Mouse (Mus musculus) liver, embryonic 13.5 days (tissue): ENCODE measurements around the gene Nkapd1. TPM values are rescaled to one million over a fixed set of nuclear protein-coding genes. Genes with fewer than 3 reads are reported as not detected.

ENCODE experiments used
- ATAC-seq: fragments of 200-750 bp; cut with Nextera tagmentation; 2 replicates; pipeline ENCODE4 v1.8.0; 2017; ENCODE audit warnings: low read depth, mild to moderate bottlenecking, moderate number of reproducible peaks, moderate library complexity
- DNase-seq: peaks from one replicate; pipeline ENCODE4 v3.0.0; 2022
- H3K27ac ChIP-seq: fragments of 300-500 bp; sonication (generic); 2 replicates; pipeline ENCODE4 v1.5.1; 2015; ENCODE audit warnings: moderate library complexity, mild to moderate bottlenecking, inconsistent platforms
- H3K27me3 ChIP-seq: fragments of 300-500 bp; sonication (generic); 2 replicates; pipeline ENCODE4 v1.6.1; 2015; ENCODE audit warnings: mild to moderate bottlenecking, inconsistent platforms
- H3K36me3 ChIP-seq: fragments of 300-500 bp; sonication (generic); 2 replicates; pipeline ENCODE4 v1.6.1; 2015; ENCODE audit warnings: mild to moderate bottlenecking, inconsistent platforms
- H3K4me1 ChIP-seq: fragments of 300-500 bp; sonication (generic); replicated peaks from 2 replicates; pipeline ENCODE4 v1.6.1; 2015; ENCODE audit warnings: inconsistent platforms
- H3K4me2 ChIP-seq: fragments of 300-500 bp; sonication (generic); 2 replicates; pipeline ENCODE4 v1.6.1; 2015; ENCODE audit warnings: inconsistent platforms, mild to moderate bottlenecking, moderate library complexity
- H3K4me3 ChIP-seq: fragments of 300-500 bp; sonication (generic); replicated peaks from 2 replicates; pipeline ENCODE4 v1.5.1; 2015; ENCODE audit warnings: mild to moderate bottlenecking, inconsistent platforms
- H3K9ac ChIP-seq: fragments of 300-500 bp; sonication (generic); 2 replicates; pipeline ENCODE4 v1.6.1; 2015; ENCODE audit warnings: mild to moderate bottlenecking, inconsistent platforms
- H3K9me3 ChIP-seq: fragments of 300-500 bp; sonication (generic); replicated peaks from 2 replicates; pipeline ENCODE4 v1.6.1; 2016; ENCODE audit warnings: inconsistent platforms
- WGBS: fragments of 180-500 bp; shearing (Covaris S2); methylation state at CpG from one replicate; pipeline ENCODE4 v1.1.7; 2015; ENCODE audit not compliant: insufficient replicate concordance; 5-methylcytosine and 5-hydroxymethylcytosine counted together
- polyA plus RNA-seq: library from polyadenylated mRNA; unstranded; fragments of >200 nt; fragmentation: Nextera tagmentation; extraction: Ambion mirVana; gene quantifications from 2 replicates; pipeline ENCODE4 v1.2.1, GENCODE M21; 2015

Gene Nkapd1
- polyA plus RNA-seq, 1 experiment from 2014 or later = 10.4 TPM

GRCm38 (mm10) chr9:50596973-50597372, 20.3 kb downstream of the Nkapd1 start:
- 89% methylated on average over 8 of the region's 8 CpGs for WGBS
- no peaks in the 10 kb centered on the region for H3K9me3 ChIP-seq
- H3K36me3 ChIP-seq = peaks cover 58% of the 10 kb centered on the region
- H3K4me1 ChIP-seq = peaks cover 20% of the 10 kb centered on the region
- H3K9ac ChIP-seq = no peak overlapping the region
- no peak overlapping the region for H3K4me3 ChIP-seq
- DNase-seq (no peak), ATAC-seq (no peak)
- H3K27me3 ChIP-seq = no peaks in the 10 kb centered on the region
- H3K4me2 ChIP-seq = no peak overlapping the region
- no peak overlapping the region for H3K27ac ChIP-seq

GRCm38 (mm10) chr9:50594794-50595417, 22.4 kb downstream of the Nkapd1 start:
- Histone ChIP-seq H3K9ac (no peak overlapping the region), H3K9me3 (no peaks in the 10 kb centered on the region), H3K4me2 (no peak overlapping the region), H3K4me1 (peaks cover 6% of the 10 kb centered on the region; the same call in 1 of the 2 replicates), H3K27ac (peak overlapping the region; percentile 74), H3K36me3 (peaks cover 49% of the 10 kb centered on the region), H3K4me3 (no peak overlapping the region), H3K27me3 (no peaks in the 10 kb centered on the region)
- DNase-seq = no peak
- peak; percentile 62 for ATAC-seq
- WGBS = 65% methylated on average over 12 of the region's 12 CpGs

GRCm38 (mm10) chr9:50593544-50593943, 23.7 kb downstream of the Nkapd1 start:
- no peak overlapping the region for H3K4me2 ChIP-seq
- H3K9ac ChIP-seq = no peak overlapping the region
- peaks cover 38% of the 10 kb centered on the region for H3K36me3 ChIP-seq
- 60% methylated on average over 3 of the region's 3 CpGs for WGBS
- H3K4me1 ChIP-seq = peaks cover 6% of the 10 kb centered on the region; the same call in 1 of the 2 replicates
- H3K9me3 ChIP-seq = no peaks in the 10 kb centered on the region
- peak; percentile 25 for DNase-seq
- no peak for ATAC-seq
- no peaks in the 10 kb centered on the region for H3K27me3 ChIP-seq
- no peak overlapping the region for H3K4me3 ChIP-seq
- H3K27ac ChIP-seq = no peak overlapping the region

- H3K27ac ChIP-seq = no peak overlapping the region
- H3K36me3 ChIP-seq = peaks cover 32% of the 10 kb centered on the region
- no peak overlapping the region for H3K4me3 ChIP-seq
- WGBS = 80% methylated on average over 9 of the region's 9 CpGs
- H3K9ac ChIP-seq = no peak overlapping the region
- H3K4me2 ChIP-seq = no peak overlapping the region
- no peak for DNase-seq
- no peak for ATAC-seq
- H3K4me1 ChIP-seq = peaks cover 6% of the 10 kb centered on the region; the same call in 1 of the 2 replicates
- H3K27me3 ChIP-seq = no peaks in the 10 kb centered on the region
- H3K9me3 ChIP-seq = no peaks in the 10 kb centered on the region
These were observed 24.3 kb downstream of the Nkapd1 start for GRCm38 (mm10) chr9:50592955-50593354.

DNA sequence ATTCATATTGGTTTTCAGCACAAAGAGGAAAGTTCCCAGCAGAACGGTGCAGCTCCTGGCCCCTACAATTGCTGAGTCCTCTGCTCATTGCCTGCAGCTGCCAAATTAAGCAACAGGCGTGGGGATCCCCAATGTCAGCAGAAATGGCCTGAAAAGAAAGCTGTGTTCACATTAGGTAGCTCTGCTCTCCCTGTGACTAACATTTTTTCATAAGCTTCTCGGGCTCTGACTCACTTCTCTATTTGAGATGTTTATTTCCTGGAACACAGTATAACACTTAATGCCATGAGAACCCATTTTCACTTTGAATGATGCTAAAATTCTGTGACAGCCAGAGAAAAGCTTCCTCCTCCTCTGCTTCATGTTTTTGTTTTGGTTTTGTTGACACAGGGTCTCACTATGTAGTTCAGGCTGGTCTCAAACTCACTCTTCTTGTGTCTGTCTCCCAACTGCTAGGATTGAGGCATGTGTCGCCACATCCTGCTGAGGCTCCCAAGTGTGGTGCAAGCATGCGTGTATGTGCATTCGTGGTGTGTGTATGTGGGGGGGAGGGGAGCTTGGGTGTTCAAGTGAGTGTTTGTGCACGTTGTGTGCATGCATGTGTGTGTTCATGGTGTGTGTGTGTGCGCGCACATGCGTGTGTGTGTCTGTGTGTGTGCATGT, 26.3 kb downstream of the Nkapd1 start:
- DNase-seq = no peak
- ATAC-seq = no peak
- no peak overlapping the region for H3K4me3 ChIP-seq
- no peak overlapping the region for H3K27ac ChIP-seq
- no peaks in the 10 kb centered on the region for H3K27me3 ChIP-seq
- peaks cover 14% of the 10 kb centered on the region for H3K36me3 ChIP-seq
- H3K9ac ChIP-seq = no peak overlapping the region
- 56% methylated on average over 10 of the region's 10 CpGs for WGBS
- peaks cover 15% of the 10 kb centered on the region; the same call in 1 of the 2 replicates for H3K4me1 ChIP-seq
- no peak overlapping the region for H3K4me2 ChIP-seq
- no peaks in the 10 kb centered on the region for H3K9me3 ChIP-seq

- ATAC-seq (no peak), DNase-seq (no peak)
- Histone ChIP-seq H3K4me2 (no peak overlapping the region), H3K27me3 (no peaks in the 10 kb centered on the region), H3K4me3 (no peak overlapping the region), H3K27ac (no peak overlapping the region), H3K4me1 (peaks cover 15% of the 10 kb centered on the region; the same call in 1 of the 2 replicates), H3K9me3 (no peaks in the 10 kb centered on the region), H3K9ac (no peak overlapping the region), H3K36me3 (no peaks in the 10 kb centered on the region)
- 53% methylated on average over 4 of the region's 4 CpGs for WGBS
These were observed 30.3 kb downstream of the Nkapd1 start for GRCm38 (mm10) chr9:50586955-50587354.

DNA sequence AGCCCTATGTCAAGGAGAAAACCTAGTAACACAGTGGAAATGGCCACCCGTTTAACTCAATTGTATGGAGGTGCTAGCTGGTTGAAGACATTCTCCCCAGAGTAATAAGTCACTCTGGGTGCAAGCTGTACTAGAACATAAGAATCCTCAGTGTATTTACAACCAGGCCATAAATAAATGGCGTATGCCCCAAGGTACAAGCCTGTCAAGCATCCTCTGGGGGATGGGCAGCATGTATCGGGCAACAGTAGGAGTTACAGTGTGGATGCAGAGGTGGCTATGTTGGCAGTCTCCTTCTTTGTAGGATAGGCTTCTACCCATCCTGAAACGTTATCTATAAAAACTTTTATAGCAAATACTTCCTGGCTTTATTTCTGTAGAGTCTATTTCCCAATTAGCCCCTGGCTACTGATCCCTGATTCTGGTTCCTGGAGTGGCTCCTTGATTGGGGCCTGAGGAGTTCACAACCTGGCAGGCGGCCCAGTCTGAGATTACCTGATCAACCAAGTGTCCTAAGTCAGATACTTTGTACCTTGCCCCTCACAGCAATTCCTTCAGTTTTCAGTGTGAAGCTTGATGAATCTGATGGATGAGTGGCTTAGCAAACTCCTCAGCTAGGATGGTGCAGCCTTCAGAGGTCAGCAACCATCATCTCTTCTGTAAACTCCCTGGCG, 32.0 kb downstream of the Nkapd1 start:
- no peak for ATAC-seq

GRCm38 (mm10) chr9:50580370-50580769, 36.9 kb downstream of the Nkapd1 start:
- no peaks in the 10 kb centered on the region for H3K9me3 ChIP-seq
- WGBS = 33% methylated on average over 4 of the region's 4 CpGs
- no peak overlapping the region for H3K27ac ChIP-seq
- DNase-seq = no peak
- no peaks in the 10 kb centered on the region for H3K4me1 ChIP-seq
- ATAC-seq = no peak
- H3K27me3 ChIP-seq = no peaks in the 10 kb centered on the region
- no peak overlapping the region for H3K4me3 ChIP-seq
- no peak overlapping the region for H3K9ac ChIP-seq
- no peak overlapping the region for H3K4me2 ChIP-seq
- no peaks in the 10 kb centered on the region for H3K36me3 ChIP-seq

More for the DNA sequence above, 32.0 kb downstream of the Nkapd1 start:
- Histone ChIP-seq H3K9ac (no peak overlapping the region), H3K9me3 (no peaks in the 10 kb centered on the region), H3K4me1 (0 out of 2 replicates have a peak, but pooled peaks cover 10% of the 10 kb centered on the region), H3K27me3 (no peaks in the 10 kb centered on the region), H3K27ac (no peak overlapping the region), H3K4me3 (no peak overlapping the region), H3K4me2 (no peak overlapping the region), H3K36me3 (no peaks in the 10 kb centered on the region)
- WGBS = 57% methylated on average over 6 of the region's 6 CpGs
- DNase-seq = no peak

DNA sequence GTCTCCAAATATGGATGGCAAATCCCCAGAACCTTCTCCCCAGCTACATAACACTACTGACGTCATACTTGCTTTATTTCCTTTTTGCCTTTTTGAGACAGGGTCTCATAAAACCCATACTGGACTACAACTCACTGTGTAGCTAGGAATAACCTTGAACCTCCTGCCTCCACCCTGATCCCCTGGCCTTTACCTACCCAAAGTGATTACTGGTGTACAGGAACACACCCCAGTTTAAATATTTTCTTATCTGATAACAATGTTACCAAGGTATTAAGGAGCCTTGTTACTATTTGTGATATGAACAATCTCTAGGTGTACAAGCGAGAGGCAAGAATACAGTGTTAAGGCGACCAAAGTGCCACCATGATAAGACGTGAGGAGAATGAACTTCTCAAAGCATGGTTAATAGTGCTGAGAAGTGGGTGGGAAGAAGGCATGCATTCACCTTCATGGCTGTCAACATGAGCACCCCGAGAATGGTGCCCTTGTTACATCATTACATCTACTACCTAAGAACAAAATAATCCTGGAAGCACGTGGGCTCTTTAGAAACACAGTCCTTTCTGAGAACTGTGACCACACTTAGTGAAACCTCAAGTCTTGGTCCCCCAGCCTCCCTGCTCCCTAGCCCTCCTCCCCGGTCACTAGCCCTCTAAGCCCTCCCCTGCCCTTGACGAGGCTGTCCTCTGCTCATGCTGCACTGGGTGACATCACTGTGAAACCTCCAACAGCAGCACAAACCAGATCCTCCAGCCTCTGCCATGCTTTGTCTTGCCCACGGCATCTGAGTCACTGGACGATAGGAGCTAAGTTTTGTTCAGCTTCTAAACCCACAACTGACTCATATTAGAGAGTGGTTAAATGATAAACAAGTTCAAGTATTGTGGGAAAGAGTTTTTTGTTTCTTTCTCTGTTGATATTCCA, 47.4 kb downstream of the Nkapd1 start:
- no peaks in the 10 kb centered on the region for H3K9me3 ChIP-seq
- DNase-seq = no peak
- H3K4me3 ChIP-seq = no peak overlapping the region
- H3K27me3 ChIP-seq = no peaks in the 10 kb centered on the region
- H3K4me2 ChIP-seq = no peak overlapping the region
- no peak for ATAC-seq
- H3K27ac ChIP-seq = no peak overlapping the region
- H3K36me3 ChIP-seq = no peaks in the 10 kb centered on the region
- no peak overlapping the region for H3K9ac ChIP-seq
- 56% methylated on average over 10 of the region's 10 CpGs for WGBS
- H3K4me1 ChIP-seq = no peaks in the 10 kb centered on the region

GRCm38 (mm10) chr9:50567881-50568280, 49.4 kb downstream of the Nkapd1 start:
- Histone ChIP-seq H3K4me1 (no peaks in the 10 kb centered on the region), H3K36me3 (no peaks in the 10 kb centered on the region), H3K9me3 (no peaks in the 10 kb centered on the region), H3K4me3 (no peak overlapping the region), H3K9ac (no peak overlapping the region), H3K27me3 (no peaks in the 10 kb centered on the region), H3K27ac (no peak overlapping the region), H3K4me2 (no peak overlapping the region)
- DNase-seq (no peak), ATAC-seq (no peak)
- WGBS = 67% methylated on average over 2 of the region's 2 CpGs

- H3K9me3 ChIP-seq = no peaks in the 10 kb centered on the region
- no peak overlapping the region for H3K4me3 ChIP-seq
- 52% methylated on average over 4 of the region's 4 CpGs for WGBS
- H3K4me1 ChIP-seq = no peaks in the 10 kb centered on the region
- H3K4me2 ChIP-seq = no peak overlapping the region
- H3K36me3 ChIP-seq = no peaks in the 10 kb centered on the region
- no peaks in the 10 kb centered on the region for H3K27me3 ChIP-seq
- H3K9ac ChIP-seq = no peak overlapping the region
- DNase-seq = no peak
- ATAC-seq = no peak
- no peak overlapping the region for H3K27ac ChIP-seq
These were observed 49.9 kb downstream of the Nkapd1 start for GRCm38 (mm10) chr9:50567372-50567771.
